Mouse (Mus musculus): Measurements from ENCODE around the gene Hoxb9.

Hoxb9 gene

DNA sequence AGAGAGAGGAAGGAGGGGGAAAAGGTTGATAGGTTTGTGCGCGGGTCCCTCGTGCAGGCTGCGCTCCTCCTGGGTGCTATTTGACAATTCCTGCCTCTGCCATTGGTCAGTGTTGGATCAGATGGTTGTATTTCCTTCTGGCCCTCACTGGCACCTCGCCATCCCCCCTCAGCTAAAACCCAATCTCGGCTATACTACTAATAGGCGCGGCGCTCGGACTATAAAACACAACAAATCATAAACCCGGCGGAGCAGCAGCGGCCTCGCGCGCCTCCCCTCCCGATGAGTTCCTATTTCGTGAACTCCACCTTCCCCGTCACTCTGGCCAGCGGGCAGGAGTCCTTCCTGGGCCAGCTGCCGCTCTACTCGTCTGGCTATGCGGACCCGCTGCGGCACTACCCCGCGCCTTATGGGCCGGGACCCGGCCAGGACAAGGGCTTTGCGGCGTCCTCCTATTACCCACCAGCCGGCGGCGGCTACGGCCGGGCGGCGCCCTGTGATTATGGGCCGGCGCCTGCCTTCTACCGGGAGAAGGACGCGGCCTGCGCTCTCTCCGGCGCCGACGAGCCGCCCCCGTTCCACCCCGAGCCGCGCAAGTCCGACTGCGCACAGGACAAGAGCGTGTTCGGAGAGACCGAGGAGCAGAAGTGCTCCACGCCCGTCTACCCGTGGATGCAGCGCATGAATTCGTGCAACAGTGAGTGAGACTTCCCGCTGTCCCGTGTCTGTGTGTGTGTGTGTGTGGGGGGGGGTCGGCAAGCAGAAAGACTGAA lies 27.8 kb downstream of the Hoxb9 start:
- DNase-seq (ENCODE audit: low spot score), result no peak

DNA sequence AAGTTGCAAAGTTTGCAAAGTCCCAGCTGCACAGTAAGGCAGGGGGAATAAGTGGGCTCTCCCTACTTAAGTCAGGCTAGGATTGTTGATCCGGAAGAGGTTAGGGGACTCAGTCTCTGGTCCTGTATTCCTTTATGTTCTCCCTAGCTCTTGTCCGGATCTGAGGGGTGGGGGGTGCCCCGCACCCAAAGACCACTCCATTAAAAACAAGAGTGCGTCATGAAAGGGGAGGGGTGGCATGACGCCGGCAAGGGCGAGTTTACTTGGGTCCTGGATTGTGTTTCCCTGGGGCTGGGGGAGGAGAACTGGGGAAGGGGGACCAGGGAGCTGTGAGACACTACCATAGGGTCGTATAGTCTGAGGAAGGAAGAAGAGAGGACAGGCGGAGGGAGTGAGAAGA lies 28.5 kb downstream of the Hoxb9 start:
- no peak for DNase-seq (ENCODE audit: low spot score)

GRCm38 (mm10) chr11:96300354-96301063 lies 29.3 kb downstream of the Hoxb9 start:
- no peak for DNase-seq (ENCODE audit: low spot score)

DNA sequence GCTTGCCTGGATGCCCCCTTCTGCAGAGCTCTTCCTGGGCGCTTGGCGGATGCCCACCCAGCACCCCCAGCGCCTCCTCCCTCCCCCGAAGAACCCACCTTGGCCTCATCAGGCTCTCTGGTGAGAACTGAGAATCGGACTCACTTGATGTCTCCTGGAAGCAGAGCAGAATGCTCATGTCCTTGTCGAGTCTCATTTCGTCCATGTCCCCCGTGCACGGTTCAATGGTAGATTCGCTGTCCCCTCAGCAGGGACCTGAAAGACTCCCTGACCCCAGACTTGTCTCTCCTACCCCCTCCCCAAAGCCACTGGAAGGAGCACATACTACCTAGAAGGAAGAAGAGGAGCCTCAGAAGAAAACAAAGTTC lies 29.8 kb downstream of the Hoxb9 start:
- DNase-seq (ENCODE audit: low spot score), result no peak

DNA sequence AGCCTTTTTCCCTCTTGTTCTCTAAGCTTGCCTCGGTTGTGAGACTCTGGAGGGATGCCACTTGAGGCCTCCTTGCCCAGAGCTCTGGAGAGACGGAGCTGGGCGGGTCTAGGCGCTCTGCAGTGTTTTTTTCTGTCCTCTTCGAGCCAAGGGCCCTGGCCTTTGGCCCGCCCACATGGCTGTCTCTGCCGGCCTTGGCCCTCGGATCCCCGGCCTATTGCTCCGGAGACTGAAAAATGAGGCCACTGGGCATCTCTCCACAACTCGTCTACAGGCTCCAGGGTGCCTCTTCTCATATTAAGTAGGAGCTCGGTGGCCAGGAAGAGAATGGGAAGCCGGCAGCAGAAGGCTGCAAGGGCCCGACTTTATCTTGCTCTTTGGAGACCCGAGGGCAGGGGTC lies 30.6 kb downstream of the Hoxb9 start:
- DNase-seq (ENCODE audit: low spot score), result peak; percentile 62

- DNase-seq (ENCODE audit: low spot score), result no peak
Measured at GRCm38 (mm10) chr11:96302381-96303150, 31.3 kb downstream of the Hoxb9 start.

DNA sequence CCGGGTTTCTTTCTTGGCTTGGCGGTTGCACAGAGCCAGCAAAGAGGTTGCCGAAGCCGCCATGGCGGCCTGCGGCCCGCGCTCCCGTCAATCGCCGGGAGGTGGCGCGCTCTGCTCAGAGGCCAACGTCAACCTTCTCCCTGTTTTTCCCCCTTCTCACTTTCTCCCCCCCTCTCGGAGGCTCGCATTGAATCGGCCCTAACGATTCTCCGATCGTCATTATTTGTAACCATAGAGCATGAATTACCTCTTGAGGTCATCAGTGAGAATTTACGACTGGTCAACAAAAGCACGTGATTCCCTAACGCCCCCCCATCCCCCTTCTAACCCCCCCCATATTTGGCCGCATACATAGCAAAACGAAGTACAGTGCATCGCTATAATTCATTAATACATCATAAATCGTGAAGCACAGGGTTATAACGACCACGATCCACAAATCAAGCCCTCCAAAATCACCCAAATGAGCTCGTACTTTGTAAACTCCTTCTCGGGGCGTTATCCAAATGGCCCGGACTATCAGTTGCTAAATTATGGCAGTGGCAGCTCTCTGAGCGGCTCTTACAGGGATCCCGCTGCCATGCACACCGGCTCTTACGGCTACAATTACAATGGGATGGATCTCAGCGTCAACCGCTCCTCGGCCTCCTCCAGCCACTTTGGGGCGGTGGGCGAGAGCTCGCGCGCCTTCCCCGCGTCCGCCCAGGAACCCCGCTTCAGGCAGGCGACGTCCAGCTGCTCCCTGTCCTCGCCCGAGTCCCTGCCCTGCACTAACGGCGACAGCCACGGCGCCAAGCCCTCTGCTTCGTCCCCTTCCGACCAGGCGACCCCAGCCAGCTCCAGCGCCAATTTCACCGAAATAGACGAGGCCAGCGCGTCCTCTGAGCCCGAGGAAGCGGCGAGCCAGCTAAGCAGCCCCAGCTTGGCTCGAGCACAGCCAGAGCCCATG lies 32.2 kb downstream of the Hoxb9 start, which contains the start of gene Hoxb5:
Gene Hoxb5, plus strand, starts transcription at position 186 of the 949 bp plus-strand sequence.
- DNase-seq (ENCODE audit: low spot score), result peak; percentile 72

DNA sequence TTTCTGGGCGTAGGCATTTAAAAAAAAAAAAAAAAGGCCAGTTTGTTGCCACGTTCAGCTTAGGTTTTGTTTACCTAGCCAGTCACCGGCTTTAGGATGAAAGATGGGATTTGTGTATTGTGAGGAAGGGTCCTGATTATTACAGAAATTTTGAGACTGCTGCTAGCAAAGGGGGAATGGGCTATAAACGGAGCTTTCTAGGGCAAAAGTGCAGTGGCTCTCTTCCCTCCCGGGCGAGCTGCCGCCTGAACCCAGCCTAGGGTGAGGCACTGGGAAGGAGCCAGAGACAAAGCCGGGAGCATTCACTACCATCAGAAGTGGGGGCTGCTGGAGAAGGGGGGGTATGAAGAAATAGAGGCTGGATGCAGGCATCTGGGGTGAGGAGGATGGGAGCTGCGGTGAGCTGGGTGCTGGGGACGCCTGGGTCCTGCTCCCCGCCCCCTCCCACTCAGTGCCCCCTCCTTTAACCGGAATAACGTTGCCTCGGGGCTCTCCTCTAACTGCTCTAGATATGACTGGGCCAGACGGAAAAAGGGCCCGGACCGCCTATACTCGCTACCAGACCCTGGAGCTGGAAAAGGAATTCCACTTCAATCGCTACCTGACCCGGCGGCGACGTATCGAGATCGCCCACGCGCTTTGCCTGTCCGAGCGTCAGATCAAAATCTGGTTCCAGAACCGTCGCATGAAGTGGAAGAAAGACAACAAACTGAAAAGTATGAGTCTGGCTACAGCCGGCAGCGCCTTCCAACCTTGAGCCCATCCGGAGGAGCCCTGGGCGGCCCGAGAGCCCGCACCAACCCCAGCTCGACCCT lies 33.3 kb downstream of the Hoxb9 start:
- no peak for DNase-seq (ENCODE audit: low spot score)

- DNase-seq (ENCODE audit: low spot score), result no peak
Measured at GRCm38 (mm10) chr11:96305505-96306182, 34.4 kb downstream of the Hoxb9 start.

- DNase-seq (ENCODE audit: low spot score), result no peak
Measured at GRCm38 (mm10) chr11:96306183-96306907, 35.1 kb downstream of the Hoxb9 start.

- no peak for DNase-seq (ENCODE audit: low spot score)
Measured at GRCm38 (mm10) chr11:96306908-96307269, 35.6 kb downstream of the Hoxb9 start.

- no peak for DNase-seq (ENCODE audit: low spot score)
Measured at GRCm38 (mm10) chr11:96308763-96309162, 37.5 kb downstream of the Hoxb9 start.

- DNase-seq (ENCODE audit: low spot score), result no peak
Measured at GRCm38 (mm10) chr11:96309288-96309687, 38.0 kb downstream of the Hoxb9 start.

DNA sequence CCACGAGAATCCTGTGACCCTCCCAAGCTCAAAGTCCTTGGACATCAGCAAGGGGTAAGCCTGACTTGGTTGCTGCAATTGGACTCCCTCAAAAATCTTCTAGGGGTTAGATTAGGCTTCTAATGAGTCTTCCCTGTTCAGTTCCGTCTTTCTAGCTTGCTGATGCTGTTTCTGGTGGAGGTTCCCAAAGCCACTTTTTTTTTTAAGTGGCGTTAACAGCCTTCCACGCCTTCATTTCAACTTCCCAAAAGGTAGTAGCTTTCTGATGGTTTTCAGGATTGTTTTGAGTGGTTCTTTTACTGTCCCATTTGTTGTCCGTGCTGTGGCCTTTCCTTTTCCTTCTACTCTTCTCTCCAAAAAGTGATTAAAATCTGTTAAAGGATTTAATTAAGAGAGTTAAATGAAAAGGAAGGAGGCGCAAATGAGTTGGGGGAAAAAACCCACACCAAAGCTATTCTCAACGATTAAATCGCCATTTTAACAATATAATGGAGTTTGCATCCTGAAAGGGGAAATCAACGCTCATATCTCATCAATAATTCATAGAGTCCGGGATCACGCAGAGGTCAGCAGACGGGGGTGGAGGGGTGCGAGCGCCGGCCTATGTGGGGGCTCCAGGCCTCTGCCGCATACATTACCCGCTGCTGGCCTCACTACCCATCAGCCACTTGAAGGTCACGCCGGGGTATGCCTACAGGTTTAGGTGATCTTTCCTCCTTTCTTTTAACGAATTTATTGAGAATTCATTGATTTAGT lies 39.1 kb downstream of the Hoxb9 start:
- no peak for DNase-seq (ENCODE audit: low spot score)

DNA sequence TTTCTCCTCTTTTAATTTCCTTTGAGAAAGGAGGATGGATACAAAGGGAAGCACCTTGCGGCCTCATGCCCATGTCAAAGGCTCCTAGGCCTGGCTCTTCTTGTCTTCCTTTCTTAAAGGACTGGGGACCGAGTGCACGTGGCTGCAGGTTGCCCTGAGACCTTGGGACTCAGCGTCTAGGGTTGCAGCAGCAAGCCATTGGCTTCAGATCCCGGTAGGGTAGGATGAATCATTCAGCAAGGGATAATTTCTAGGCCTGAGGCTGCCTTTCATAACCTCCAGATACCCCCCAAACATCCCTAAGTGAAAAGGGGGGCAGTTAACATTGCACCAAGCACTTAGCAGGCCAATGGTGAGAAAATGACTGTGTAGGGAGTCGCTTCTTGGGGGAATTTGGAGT lies 39.8 kb downstream of the Hoxb9 start:
- no peak for DNase-seq (ENCODE audit: low spot score)

- peak; percentile 60 for DNase-seq (ENCODE audit: low spot score)
Measured at GRCm38 (mm10) chr11:96311520-96312417, 40.5 kb downstream of the Hoxb9 start.

DNA sequence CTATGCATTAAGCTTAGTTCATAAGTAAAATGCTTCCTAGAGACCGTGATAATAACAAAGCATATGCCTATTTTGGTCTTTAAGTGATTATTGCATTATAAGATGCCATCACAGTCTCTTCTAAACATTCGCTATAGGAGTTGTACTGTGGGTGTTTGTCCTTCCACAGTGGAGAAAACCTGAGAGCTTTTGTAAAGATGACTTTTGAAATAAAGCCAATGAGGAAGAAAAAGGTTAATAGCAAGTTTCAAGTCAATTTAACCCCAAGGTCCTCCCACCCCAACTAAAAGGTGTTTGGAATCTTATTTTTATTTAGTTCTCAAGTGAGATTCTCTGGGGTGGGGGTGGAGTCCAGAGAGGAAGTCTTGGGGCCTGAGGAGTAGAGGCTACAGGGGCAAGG lies 41.9 kb downstream of the Hoxb9 start:
- DNase-seq (ENCODE audit: low spot score), result no peak
